Mouse (Mus musculus) lung, postnatal 36 days (tissue): ENCODE data around the gene Hpgds.

ENCODE experiments used
- DNase-seq: peaks from one replicate; pipeline ENCODE4 v3.0.0; 2022; ENCODE audit warnings: mixed read lengths

Gene Hpgds

GRCm38 (mm10) chr6:65144621-65145205, at the start of gene Hpgds:
TSS of gene Hpgds (minus strand) at chr6:65144908.
- peak; percentile 59 for DNase-seq

- DNase-seq = no peak
Observed at GRCm38 (mm10) chr6:65164977-65165376, 20.3 kb upstream of the Hpgds start.

DNA sequence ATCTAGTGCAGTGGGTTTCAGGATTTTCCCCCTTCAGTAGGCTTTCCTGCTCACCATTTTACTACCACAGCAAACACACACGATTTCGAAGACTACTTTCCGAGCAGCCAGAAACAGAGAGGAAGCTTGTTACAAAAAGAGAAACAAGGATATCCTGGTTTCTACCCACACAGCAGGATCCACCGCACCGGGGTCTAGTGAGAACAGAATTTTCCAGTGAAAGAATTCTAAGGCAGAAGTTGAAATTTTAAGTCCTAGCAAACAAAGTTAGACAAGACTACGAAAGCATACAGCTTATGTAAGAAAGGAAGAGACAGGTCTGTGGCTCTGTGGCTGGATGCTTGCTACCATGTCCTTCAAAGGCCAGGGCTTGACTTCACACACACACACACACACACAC, 19.4 kb upstream of the Hpgds start:
- DNase-seq = no peak

DNA sequence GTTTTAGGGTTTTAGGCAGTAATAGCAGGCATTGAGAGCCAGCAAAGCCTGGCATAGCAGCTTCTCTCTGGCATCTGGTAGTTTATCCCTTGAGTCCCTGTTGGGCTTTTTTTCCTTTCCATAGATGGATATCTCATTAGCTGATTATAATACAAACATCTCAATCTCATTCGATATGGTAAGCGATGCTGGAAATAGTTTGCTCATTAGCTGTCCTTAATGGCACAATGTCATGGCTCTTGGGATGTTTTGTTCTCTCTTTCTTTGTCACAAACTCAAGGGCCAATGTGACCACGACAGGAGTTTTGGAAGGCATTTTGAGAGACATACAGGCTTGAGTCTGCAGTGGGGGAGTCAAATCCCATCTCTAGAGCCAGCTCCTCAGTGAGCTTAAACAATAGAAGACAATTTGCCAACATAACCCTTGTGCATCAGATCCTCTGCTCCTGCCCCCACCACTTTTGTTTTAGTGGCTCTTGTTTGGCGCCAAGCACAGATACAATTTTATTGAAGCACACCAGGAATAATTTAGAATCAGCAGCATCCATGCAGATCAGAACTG, 14.8 kb upstream of the Hpgds start:
- DNase-seq = no peak

DNA sequence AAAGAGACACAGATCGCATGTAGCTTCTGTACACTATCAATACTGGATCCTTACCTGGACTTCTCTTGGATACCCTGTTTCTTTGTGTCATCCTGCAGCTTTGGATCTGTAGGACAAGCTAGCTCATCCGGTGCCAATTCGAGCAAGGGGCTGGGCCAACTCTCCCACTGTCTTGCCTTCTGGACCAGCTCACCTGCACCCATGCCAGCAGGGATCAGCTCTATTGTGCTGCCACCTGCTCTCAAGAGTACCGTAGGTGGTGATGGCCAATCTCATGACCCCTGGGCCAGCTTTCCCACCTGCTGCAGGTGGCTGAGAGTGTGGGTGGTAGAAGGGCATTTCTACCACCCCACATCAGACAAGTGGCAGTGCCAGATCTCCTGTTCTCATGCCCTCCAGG, 12.3 kb upstream of the Hpgds start:
- DNase-seq = no peak

DNA sequence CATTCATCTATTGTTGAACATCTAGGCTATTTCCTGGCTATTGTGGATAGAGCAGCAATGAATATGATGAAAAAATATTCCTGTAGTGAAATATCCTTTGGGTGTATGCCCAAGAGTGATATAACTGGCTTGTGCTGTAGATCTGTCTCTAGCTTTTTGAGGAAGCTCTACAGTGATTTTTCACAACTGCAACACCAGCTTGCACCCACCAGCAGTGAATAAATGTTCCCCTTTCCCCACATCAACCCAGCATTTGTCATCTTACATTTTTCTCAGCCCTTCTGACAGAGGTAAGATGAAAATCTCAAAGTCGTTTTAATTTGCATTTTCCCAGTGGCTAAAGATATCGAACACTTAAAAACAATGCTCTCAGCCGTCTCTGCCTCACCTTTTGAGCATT, 8.9 kb upstream of the Hpgds start:
- no peak for DNase-seq

- no peak for DNase-seq
Observed at GRCm38 (mm10) chr6:65150703-65151102, 6.0 kb upstream of the Hpgds start.

DNA sequence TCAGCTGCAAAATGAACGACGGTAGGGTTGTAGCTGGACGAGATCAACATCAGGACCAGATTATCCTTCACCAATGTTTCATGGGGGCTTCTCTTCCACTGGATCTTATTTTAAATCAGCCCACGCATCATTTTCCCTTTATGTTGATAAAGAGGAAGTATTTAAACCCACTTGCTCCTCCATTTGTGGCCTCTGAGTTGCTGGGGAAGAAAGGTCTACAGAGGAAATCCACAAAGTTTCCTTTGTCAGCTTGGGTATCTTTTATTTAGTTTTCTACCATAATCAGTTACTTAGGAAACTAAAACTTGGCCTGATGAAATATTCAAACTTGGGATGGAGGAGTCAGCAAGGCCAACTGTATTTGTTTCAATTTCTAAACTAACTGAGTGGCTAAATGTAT, 1.7 kb upstream of the Hpgds start:
- no peak for DNase-seq

DNA sequence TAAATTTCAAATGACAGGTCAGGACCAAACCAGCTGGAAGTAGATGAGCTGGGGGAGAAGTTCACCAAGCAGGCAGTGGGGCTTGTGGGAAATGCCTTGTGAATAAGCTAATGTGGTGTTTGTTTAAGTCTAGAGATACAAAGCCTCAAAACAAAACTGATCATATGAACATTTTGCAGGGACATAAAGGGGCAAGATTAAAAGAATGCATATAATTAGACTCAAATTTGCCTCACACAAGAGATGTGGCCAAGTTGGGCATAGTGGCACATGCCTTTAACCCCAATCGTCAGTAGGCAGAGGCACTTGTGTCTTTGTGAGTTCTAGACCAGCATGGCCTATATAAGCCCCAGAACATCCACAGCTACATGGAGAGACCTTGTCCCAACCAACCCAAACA, 2.4 kb downstream of the Hpgds start:
- DNase-seq = no peak

- DNase-seq = no peak
Observed at GRCm38 (mm10) chr6:65140750-65141243, 3.9 kb downstream of the Hpgds start.

DNA sequence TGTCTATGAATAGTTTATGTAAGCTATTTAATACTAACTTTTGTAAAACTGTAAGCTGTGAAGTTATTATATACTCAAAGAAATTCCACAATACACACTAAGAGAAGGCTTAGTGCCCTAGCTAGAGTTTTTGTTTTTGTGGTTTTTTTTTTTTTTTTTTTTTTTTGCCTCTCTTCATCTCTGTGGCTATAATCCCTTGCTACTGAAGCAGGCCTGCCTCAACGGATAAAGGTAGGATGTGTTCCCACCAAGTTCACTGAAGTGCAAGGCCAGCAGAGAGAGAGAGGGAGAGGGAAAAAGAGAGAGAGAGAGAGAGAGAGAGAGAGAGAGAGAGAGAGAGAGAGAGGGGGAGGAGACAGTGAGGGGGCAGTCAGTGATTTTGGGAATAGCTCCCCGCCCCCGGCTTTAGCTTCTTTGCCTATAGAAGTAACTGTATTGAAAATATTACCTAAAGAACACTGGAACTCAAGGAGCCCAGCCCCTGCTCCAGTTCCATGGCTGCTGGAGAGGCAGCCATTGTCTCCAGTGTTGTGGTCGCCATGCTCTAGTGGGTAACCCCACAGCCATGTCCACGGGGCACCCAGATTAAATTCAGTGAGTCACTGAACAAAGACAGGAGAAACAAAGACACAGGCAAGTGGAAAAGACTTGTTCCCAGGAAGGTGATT, 4.5 kb downstream of the Hpgds start:
- no peak for DNase-seq

DNA sequence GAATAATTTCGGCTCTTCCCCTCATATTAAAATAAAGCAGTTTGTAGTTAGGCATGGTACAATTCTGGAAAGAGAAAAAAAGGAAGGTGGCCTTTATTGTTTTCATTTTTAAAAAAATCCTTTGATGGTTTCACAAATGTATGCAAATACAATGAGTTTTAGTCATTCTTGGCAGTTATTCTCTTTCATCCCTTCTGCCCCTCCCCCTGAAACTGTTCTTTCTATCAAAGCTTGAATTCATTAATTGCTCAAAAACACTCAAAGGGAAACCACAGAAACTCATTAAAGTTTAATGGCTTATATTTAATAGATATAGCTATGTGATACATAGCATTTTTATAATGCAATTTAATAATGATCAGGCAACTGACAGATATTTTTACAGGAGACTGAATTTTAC, 6.5 kb downstream of the Hpgds start:
- no peak for DNase-seq

DNA sequence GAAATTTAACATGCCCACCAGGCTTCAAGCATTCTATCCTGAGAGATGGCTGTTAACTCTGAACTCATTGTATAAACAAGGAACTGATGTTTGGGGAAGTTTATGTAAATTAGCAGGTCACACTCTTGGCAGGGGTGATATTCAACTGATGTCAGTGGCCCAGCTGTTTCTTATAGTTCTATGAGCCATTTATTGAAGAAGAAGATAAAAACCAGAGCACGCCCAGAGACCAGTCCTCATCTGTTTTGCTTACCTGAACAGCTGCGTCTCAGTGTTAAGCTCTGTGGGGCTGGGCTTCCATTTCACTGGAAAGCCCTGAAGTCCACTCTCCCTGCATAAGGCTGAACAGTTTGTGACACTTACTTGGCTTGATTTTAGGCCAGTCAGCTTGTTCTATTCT, 6.9 kb downstream of the Hpgds start:
- no peak for DNase-seq

DNA sequence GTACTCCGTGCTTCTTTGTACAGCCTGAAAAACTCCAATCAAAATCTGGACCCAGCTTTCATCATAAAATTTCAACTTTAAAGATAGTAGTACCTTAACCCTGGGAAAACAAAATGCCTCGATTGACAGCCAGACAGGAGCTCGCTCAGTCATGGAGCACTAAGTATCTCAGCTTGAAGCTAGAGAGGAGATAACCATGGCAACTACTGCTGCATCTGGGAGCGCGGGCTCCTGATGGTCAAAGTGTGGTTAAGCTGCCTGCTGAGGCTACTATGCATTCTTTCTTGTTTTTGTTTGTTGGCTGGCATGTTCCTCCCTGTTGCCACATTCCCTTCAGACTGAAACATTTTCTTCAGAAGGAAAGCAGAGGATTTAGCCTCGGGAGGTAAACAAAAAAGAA, 12.3 kb downstream of the Hpgds start:
- DNase-seq = no peak

DNA sequence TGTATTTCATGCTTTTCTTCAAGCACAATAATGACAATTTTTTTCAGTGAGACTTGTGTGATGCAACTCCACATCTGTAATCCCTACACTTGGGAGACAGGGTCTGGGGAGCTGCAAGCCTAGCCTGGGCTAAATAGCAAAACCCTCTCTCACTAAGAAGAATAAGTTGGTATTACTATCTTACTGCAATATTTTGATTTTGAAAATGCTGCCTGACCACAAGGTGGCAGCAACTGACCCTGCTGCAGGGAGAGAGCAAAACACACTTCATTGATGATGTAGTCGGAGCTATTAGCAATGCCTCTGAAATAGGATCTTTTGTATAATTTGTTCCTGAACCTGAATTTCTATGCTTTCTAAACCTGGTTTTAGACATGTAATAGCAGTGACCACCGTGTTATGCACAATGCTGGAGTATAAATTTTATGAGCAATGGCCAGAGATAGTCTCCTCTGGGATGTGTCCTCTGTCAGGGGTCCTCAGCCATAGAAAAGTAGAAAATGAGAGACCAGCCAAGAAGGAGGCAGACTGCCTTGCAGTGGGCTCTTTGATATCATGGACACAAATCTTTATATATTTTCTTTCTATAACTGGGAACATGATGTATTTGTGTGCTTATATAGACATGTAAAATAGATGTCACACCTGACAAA, 18.5 kb downstream of the Hpgds start:
- peak; percentile 52 for DNase-seq

- DNase-seq = no peak
Observed at GRCm38 (mm10) chr6:65117540-65117939, 27.2 kb downstream of the Hpgds start.

DNA sequence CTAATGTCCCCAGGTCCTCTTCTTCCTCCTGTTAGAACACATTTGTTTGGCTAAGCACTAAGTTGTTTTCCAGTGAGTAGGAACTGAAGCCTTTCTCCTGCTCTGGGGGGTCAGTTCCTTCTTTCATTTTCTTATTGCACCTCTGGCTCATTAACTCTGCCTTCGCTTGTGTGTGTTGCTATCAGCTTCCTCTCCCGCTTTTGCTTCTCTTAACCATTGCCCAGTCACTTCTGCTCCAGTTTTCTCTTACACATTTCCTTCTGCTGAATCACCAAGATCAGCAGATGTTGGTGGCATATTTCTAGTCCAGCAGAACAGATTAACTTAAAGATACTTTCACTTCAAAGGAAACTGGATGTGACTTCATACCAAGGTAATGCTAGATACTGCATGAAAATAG, 29.8 kb downstream of the Hpgds start:
- peak; percentile 21 for DNase-seq

GRCm38 (mm10) chr6:65079139-65079538, 65.6 kb downstream of the Hpgds start:
- no peak for DNase-seq

DNA sequence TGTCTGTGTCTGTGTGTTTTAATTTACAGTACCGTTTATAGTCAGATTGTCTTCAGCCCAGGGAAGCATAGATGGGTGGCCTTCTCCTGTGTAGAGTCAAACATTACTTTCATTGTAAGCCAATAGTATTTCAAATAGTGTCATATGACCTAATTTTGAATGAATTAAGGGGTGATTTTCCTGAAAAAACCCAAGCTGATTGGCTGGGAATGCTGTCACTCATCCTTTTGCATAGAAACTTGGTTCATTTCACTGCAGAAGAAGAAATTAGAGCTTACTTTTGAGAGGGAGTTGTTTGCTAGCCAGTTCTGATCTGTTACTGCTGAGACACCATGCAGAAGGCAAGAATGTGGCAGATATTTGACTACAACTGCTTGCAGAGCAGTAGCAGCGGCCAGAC, 69.5 kb downstream of the Hpgds start:
- DNase-seq = no peak
